Mouse (Mus musculus): ENCODE results near the gene Gm45208.

Gene Gm45208

DNA sequence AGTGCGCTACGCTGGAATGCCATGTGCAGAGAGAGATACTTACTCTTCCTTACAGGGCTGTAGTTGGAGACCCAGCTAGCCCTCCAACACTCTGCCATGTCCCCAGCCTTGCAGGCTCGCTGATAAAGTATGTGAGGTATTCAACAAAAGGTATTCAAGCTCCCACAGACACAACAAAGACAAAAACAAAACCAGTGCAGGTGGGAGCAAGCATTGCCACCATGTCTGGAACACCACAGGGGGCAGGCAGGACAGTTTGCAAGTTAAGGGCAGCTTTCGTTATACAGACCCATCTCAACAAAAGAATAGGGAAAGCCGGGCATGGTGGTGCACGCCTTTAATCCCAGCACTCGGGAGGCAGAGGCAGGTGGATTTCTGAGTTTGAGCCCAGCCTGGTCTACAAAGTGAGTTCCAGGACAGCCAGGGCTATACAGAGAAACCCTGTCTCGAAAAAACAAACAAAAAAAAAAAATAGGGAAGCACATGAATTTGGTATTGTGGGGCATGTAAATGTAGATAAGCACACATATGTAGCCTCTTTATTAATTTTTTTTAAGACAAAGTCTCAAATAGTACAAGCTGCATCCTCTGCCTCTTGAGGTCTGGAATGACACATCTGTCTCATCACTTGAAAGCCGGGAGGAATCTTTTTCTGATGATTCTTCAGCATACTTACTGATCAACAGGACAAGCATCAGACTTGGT, 53.6 kb downstream of the Gm45208 start:
- no peak for DNase-seq (ENCODE audit: low read depth)

DNA sequence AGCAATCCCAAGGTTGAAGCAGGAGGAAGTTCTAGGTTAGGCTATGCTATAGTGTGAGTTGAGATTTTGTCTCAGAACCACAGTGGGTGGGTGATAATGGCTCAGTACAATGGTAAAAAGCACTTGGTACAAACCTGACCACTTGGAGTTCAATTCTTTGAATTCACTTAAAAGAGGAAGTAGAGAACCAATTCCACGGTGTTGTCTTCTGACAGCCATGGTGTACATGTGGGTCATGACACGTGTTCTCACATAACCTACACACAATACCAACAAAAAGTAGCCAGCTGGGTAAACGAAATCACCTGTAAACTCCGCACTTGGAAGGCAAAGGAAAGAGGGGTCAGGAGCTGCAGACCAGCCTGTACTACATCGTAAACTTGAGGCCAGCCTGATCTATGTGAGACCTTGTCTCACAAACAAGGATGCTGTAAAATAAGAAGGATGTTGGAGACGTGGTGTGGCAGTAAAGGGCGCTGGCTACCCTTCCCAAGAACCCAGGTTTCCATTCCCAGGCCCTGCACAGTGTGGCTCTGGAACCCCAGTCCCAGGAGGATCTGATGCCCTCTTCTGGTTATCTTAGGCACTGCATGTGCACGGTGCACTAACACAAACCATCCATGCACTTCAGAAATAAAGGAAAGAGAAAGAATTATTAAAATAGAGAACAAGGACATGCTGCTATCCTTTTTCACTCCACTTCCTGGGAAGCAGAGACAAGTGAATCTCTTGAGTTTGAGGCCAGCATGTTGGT, 54.5 kb downstream of the Gm45208 start:
- no peak for DNase-seq (ENCODE audit: low read depth)

DNA sequence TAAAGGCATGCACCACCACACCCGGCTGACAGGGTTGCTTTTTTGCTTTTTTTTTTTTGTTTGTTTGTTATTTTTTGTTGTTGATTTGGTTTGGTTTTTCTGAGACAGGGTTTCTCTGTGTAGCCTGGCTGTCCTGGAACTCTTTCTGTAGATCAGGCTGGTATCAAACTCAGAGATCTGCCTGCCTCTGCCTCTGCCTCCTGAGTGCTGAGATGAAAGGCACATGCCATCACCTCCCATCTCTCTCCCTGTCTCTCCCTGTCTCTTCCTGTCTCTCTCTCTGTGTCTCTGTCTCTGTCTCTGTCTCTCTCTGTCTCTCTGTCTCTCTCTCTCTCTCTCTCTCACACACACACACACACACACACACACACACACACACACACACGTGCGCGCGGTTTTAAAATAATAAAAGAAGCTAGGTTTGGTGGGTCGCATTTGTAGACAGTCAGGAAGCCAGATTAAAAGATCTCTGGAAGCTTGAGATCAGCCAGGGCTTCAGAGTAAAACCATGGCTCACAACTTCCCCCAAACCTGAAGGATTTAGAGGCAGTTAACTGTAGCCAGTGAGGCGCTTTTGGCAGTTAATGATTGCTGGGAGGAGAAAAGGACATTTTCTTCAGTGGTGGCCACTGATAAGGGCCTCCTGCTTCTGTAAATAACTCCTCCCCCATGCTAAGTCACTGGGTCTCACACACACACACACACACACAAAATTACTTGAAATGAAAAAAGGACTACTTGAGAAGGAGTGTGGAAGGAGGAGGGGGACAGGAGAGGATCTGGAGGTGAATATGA, 56.6 kb downstream of the Gm45208 start:
- no peak for DNase-seq (ENCODE audit: low read depth)

DNA sequence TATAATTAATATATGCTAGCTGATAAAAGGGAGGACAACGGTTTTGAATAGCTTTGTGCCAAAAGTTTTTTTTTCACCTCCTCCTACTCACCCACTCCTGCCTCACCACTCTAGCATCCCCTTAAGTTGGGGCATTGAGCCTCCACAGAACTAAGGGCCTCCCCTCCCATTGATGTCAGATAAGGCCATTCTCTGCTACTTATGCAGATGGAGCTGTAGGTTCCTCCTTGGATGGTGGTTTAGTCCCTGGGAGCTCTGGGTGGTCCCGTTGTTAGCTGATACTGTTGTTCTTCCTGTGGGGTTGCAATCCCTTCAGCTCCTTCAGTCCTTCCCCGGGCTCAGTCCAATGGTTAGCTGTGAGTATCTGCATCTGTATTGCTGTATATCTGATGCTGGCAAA, 57.2 kb downstream of the Gm45208 start:
- no peak for DNase-seq (ENCODE audit: low read depth)

Data from fibroblast of lung, adult 2 months (primary cell).